Mouse (Mus musculus) CH12.LX (cell line): ENCODE data around the gene Fam222a. TPM values are rescaled to one million over a fixed set of nuclear protein-coding genes. Genes with fewer than 3 reads are reported as not detected.

ENCODE experiments used
- DNase-seq: peaks from one replicate; pipeline ENCODE4 v3.0.0-alpha.2; 2013; ENCODE audit errors: extremely low read depth
- H3K27ac ChIP-seq: 2 replicates; pipeline ENCODE4 v1.5.1; 2012; ENCODE audit warnings: low read depth, mild to moderate bottlenecking, control low read depth, moderate library complexity; ENCODE audit not compliant: insufficient read depth
- H3K27me3 ChIP-seq: replicated peaks from 2 replicates; pipeline ENCODE3; 2012; ENCODE audit warnings: inconsistent platforms
- H3K36me3 ChIP-seq, 2 experiments: replicated peaks in 1 of 2; 2 replicates each; pipeline versions ENCODE3 to v1.6.1; 2012; ENCODE audit warnings: inconsistent platforms in 1 of 2, low read length in 1 of 2, mild to moderate bottlenecking in 1 of 2, mixed read lengths in 1 of 2, moderate library complexity in 1 of 2; ENCODE audit not compliant: control insufficient read depth in 1 of 2, insufficient read depth in 1 of 2
- H3K4me1 ChIP-seq, 2 experiments: 2 replicates each; pipeline ENCODE4 v1.6.1; 2012; ENCODE audit warnings: inconsistent platforms in 1 of 2, moderate library complexity in 1 of 2; ENCODE audit not compliant: insufficient read depth in 2 of 2, control insufficient read depth in 1 of 2
- H3K4me2 ChIP-seq: 2 replicates; pipeline ENCODE4 v1.6.1; 2012; ENCODE audit warnings: low read depth, mild to moderate bottlenecking, control low read depth; ENCODE audit not compliant: poor library complexity, insufficient read depth, severe bottlenecking
- H3K4me3 ChIP-seq, 3 experiments: fragments of 150-350 bp in 1 of 3; sonication (generic) in 1 of 3; replicated peaks in 1 of 3; 2 replicates each; pipeline versions ENCODE3 to v1.5.1; 2011 to 2012; ENCODE audit warnings: low read depth in 2 of 3, low read length in 2 of 3, mild to moderate bottlenecking in 2 of 3, moderate library complexity in 2 of 3, control low read depth in 1 of 3, improper control_type of control experiment in 1 of 3, inconsistent platforms in 1 of 3, mixed read lengths in 1 of 3; ENCODE audit not compliant: poor library complexity in 1 of 3
- H3K79me2 ChIP-seq: replicated peaks from 2 replicates; pipeline ENCODE4 v1.6.1; 2012; ENCODE audit warnings: mild to moderate bottlenecking, moderate library complexity; ENCODE audit not compliant: control insufficient read depth, poor library complexity, insufficient read depth, severe bottlenecking; ENCODE audit errors: extremely low read depth
- H3K9ac ChIP-seq: 2 replicates; pipeline ENCODE4 v1.6.1; 2012; ENCODE audit warnings: low read depth, mild to moderate bottlenecking, control low read depth, moderate library complexity; ENCODE audit not compliant: insufficient read depth
- H3K9me3 ChIP-seq: replicated peaks from 2 replicates; pipeline ENCODE3; 2012; ENCODE audit warnings: low read length, inconsistent platforms, mixed read lengths
- CHD1 ChIP-seq: IDR thresholded peaks from 2 replicates; pipeline ENCODE4 v1.6.1; 2012; ENCODE audit warnings: low read depth, low read length, improper control_type of control experiment, inconsistent platforms
- CHD2 ChIP-seq: IDR thresholded peaks from 2 replicates; pipeline ENCODE4 v1.6.1; 2011; ENCODE audit warnings: low read length, improper control_type of control experiment
- CTCF ChIP-seq, 2 experiments: IDR thresholded peaks in 1 of 2; conservative IDR thresholded peaks in 1 of 2; 2 replicates each; pipeline ENCODE4 v1.5.1; 2011 to 2012; ENCODE audit warnings: low read depth in 2 of 2, low read length in 2 of 2, improper control_type of control experiment in 1 of 2, inconsistent platforms in 1 of 2, mild to moderate bottlenecking in 1 of 2, moderate library complexity in 1 of 2
- ELF1 ChIP-seq: IDR thresholded peaks from 2 replicates; pipeline ENCODE4 v1.6.1; 2014; ENCODE audit warnings: low read depth, mild to moderate bottlenecking, inconsistent platforms, low read length, improper control_type of control experiment
- KAT2A ChIP-seq: IDR thresholded peaks from 2 replicates; pipeline ENCODE4 v1.6.1; 2012; ENCODE audit warnings: low read length, improper control_type of control experiment, inconsistent platforms; ENCODE audit not compliant: insufficient replicate concordance
- MAFK ChIP-seq: IDR thresholded peaks from 2 replicates; pipeline ENCODE4 v1.6.1; 2011; ENCODE audit warnings: low read length, improper control_type of control experiment; ENCODE audit not compliant: insufficient replicate concordance
- MEF2A ChIP-seq: IDR thresholded peaks from 2 replicates; pipeline ENCODE4 v1.6.1; 2014; ENCODE audit warnings: low read depth, mild to moderate bottlenecking, inconsistent platforms, low read length, improper control_type of control experiment, borderline replicate concordance
- NRF1 ChIP-seq: IDR thresholded peaks from 2 replicates; pipeline ENCODE4 v1.6.1; 2014; ENCODE audit warnings: low read depth, mild to moderate bottlenecking, inconsistent platforms, low read length, improper control_type of control experiment, moderate library complexity
- POLR2AphosphoS2 ChIP-seq: IDR thresholded peaks from 2 replicates; pipeline ENCODE4 v1.6.1; 2011; ENCODE audit warnings: low read depth, low read length, improper control_type of control experiment
- RAD21 ChIP-seq: IDR thresholded peaks from 2 replicates; pipeline ENCODE4 v1.6.1; 2011; ENCODE audit warnings: low read depth, mild to moderate bottlenecking, low read length, improper control_type of control experiment, moderate library complexity
- SIN3A ChIP-seq: IDR thresholded peaks from 2 replicates; pipeline ENCODE4 v1.6.1; 2012; ENCODE audit warnings: low read length, improper control_type of control experiment, inconsistent platforms
- SMC3 ChIP-seq: IDR thresholded peaks from 2 replicates; pipeline ENCODE4 v1.6.1; 2011; ENCODE audit warnings: low read depth, low read length, improper control_type of control experiment
- TCF12 ChIP-seq: IDR thresholded peaks from 2 replicates; pipeline ENCODE4 v1.6.1; 2014; ENCODE audit warnings: low read depth, mild to moderate bottlenecking, inconsistent platforms, low read length, improper control_type of control experiment
- UBTF ChIP-seq: IDR thresholded peaks from 2 replicates; pipeline ENCODE4 v1.6.1; 2012; ENCODE audit warnings: low read depth, mild to moderate bottlenecking, inconsistent platforms, low read length, improper control_type of control experiment, moderate library complexity
- USF1 ChIP-seq: IDR thresholded peaks from 2 replicates; pipeline ENCODE4 v1.6.1; 2014; ENCODE audit warnings: low read depth, mild to moderate bottlenecking, inconsistent platforms, low read length, improper control_type of control experiment
- dilution Hi-C: fragments of 300-500 bp; cut with MboI; formaldehyde crosslinking; loops from 2 replicates; pipeline ENCODE4 v1.14.3; 2020; ENCODE audit warnings: low sequenced_read_pairs; ENCODE audit not compliant: extremely low pct_unique_long_range_greater_than_20kb, extremely low pct_ligation_motif_present
- in situ Hi-C: fragments of 300-500 bp; cut with MboI; formaldehyde crosslinking; loops from 3 replicates; pipeline ENCODE4 v1.14.3; 2019; ENCODE audit warnings: low sequenced_read_pairs, low pct_ligation_motif_present, low pct_unique_long_range_greater_than_20kb, mixed read lengths
- polyA plus RNA-seq: library from polyadenylated mRNA; unstranded; fragments of >175 nt; gene quantifications from 2 replicates; pipeline ENCODE4 v1.2.1, GENCODE M21; 2012; ENCODE audit warnings: low read depth; ENCODE audit not compliant: insufficient read length
- total RNA-seq, 2 experiments: library from RNA; depleted of rRNA; stranded (reverse); fragments of 300-350 nt in 1 of 2; fragments of >200 nt in 1 of 2; gene quantifications; 2 replicates each; pipeline ENCODE4 v1.2.3; 2012 to 2014

The Fam222a gene
- total RNA-seq (2012; rRNA removed) (not detected in 2 replicates), total RNA-seq (2014; rRNA removed) (not detected in 2 replicates), polyA plus RNA-seq (0.13 and 0.14 TPM in 2 replicates)

DNA sequence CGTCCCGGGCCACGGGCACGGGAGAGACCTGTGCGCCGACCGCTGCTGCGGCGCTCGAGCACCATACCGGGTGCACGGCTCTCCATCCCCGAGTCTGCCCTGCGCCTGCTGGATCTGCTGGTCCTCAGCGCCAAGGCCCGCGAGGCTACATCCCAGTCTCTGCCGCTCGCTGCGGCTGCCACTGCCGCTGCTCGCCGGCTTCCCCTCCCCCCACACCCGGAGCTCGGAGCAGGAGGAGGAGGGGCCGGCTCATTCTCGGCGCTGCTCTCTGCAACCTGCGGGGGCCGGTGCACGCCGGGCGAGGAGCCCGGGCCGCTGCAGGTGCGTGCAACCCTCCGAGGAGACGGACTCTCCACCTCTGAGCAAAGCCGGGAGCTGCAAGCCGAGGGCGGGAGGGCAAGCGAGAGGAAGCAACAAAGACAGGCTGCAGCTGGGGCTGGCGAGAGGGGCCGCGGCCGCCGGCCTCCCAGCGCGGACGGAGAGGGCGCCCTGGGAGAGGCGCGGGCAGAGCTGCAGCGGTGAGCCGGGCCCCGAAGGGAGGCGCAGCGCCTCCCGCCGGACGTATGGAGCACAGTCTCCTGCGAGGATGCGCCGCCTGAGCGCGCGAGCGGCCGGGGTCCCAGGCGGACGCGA, at the start of gene Fam222a:
TSS of gene Fam222a (plus strand) at position 452 of the 633 bp plus-strand sequence.
- H3K4me3 ChIP-seq: peak within 1 kb of the TSS in 2 of 3 experiments; percentile 45 to 62
- TF ChIP-seq CHD2: peak; percentile 86
- peak; percentile 50 for TF ChIP-seq SMC3
- TF ChIP-seq USF1: no peak
- TF ChIP-seq CTCF (conservative IDR thresholded peaks at IDR 0.05 in 1 of 2, IDR thresholded peaks at IDR 0.05 in 1 of 2; ENCODE audit: low read depth in 2 of 2, low read length in 2 of 2): peak in 1 of 2 experiments; percentile 63; a peak in 2 of 4 replicates
- TF ChIP-seq RAD21: peak; percentile 12
- 0 out of 2 replicates have a peak, but pooled peaks have one; percentile 4 for TF ChIP-seq ELF1
- peak; percentile 32; the same call in 1 of the 2 replicates for TF ChIP-seq TCF12
- peak; percentile 73; the same call in 1 of the 2 replicates for TF ChIP-seq UBTF
- TF ChIP-seq POLR2AphosphoS2: no peak
- no peak within 1 kb of the TSS for H3K27ac ChIP-seq
- H3K9ac ChIP-seq: no peak within 1 kb of the TSS; the same call in 1 of the 2 replicates
- peak within 1 kb of the TSS; percentile 88 for H3K4me2 ChIP-seq
- DNase-seq: peak; percentile 25
- H3K79me2 ChIP-seq: no peaks in the 10 kb centered on the region
- no peaks in the 10 kb centered on the region for H3K36me3 ChIP-seq
- H3K9me3 ChIP-seq: peaks cover 19% of the 10 kb centered on the region
- dilution Hi-C loops: no loop called here
- peaks cover 76% of the 10 kb centered on the region for H3K27me3 ChIP-seq
- H3K4me1 ChIP-seq: peaks cover 3 to 19% of the 10 kb centered on the region in 2 experiments; a peak in 2 of 4 replicates
- in situ Hi-C loops: no loop called here

DNA sequence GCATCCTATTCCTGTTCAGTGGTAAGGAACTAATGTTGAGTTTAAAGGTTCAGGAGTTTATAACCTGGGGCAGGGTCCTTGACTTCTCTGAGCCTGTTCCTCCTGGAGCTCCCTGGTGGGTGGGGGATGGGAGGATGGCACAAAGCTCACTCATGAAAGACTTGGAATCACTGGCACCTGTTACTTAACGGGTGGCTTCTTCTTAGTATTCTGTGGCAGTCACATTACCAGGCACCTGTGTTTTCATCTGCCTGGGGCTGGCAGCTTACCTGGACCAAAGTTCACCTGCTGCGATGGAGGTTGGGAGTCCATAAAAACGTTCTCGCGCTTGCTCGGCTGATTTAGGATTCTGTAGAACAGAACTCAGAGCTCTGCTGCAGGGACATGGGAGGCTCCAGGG, 39.5 kb upstream of the Fam222a start:
- no peaks in the 10 kb centered on the region for H3K36me3 ChIP-seq
- no peaks in the 10 kb centered on the region for H3K79me2 ChIP-seq
- no peak overlapping the region for H3K4me2 ChIP-seq
- H3K27me3 ChIP-seq: peaks cover 20% of the 10 kb centered on the region
- no peak for TF ChIP-seq CHD1
- TF ChIP-seq NRF1: no peak
- TF ChIP-seq USF1: no peak
- TF ChIP-seq SIN3A: no peak
- TF ChIP-seq MEF2A: no peak
- TF ChIP-seq MAFK: no peak
- TF ChIP-seq SMC3: no peak
- TF ChIP-seq KAT2A: no peak
- H3K27ac ChIP-seq: no peak overlapping the region
- peaks cover 8 to 15% of the 10 kb centered on the region in 2 experiments for H3K4me1 ChIP-seq
- H3K4me3 ChIP-seq: no peak overlapping the region
- DNase-seq: no peak
- H3K9me3 ChIP-seq: peaks cover 6% of the 10 kb centered on the region
- in situ Hi-C loops (no loop called here), dilution Hi-C loops (no loop called here)
- no peak overlapping the region for H3K9ac ChIP-seq
